Mouse (Mus musculus): ENCODE data around the gene Bach2. TPM values are rescaled to one million over a fixed set of nuclear protein-coding genes. Genes with fewer than 3 reads are reported as not detected.

Gene Bach2
- polyA plus RNA-seq, 1 experiment from 2014 or later, result 8.2 TPM

GRCm38 (mm10) chr4:32324111-32324510, 85.5 kb downstream of the Bach2 start:
- Histone ChIP-seq H3K27ac (replicated peaks in 1 of 2; ENCODE audit: control insufficient read depth in 1 of 2, insufficient read depth in 1 of 2, low read depth in 2 of 2, low read length in 2 of 2) (no peak overlapping the region), H3K4me3 (ENCODE audit: control insufficient read depth in 1 of 2, insufficient read depth in 1 of 2, low read depth in 1 of 2, low read length in 2 of 2) (no peak overlapping the region), H3K36me3 (ENCODE audit: control insufficient read depth, insufficient read depth, low read length) (no peaks in the 10 kb centered on the region), H3K4me1 (ENCODE audit: control insufficient read depth in 2 of 2, insufficient read depth in 2 of 2, low read length in 2 of 2) (peaks cover 18 to 31% of the 10 kb centered on the region in 2 experiments), H3K9ac (ENCODE audit: low read length) (no peak overlapping the region), H3K4me2 (ENCODE audit: low read length) (no peak overlapping the region), H3K9me3 (ENCODE audit: control insufficient read depth, low read length) (no peaks in the 10 kb centered on the region), H3K27me3 (ENCODE audit: control insufficient read depth, insufficient read depth, low read length) (no peaks in the 10 kb centered on the region)
- WGBS, result 94% methylated on average over 6 of the region's 6 CpGs
- ATAC-seq (ENCODE audit: insufficient number of reproducible peaks, insufficient read depth, low FRiP score, low read depth), result no peak

- 88% methylated on average over 4 of the region's 4 CpGs for WGBS
- Histone ChIP-seq H3K4me1 (ENCODE audit: control insufficient read depth in 2 of 2, insufficient read depth in 2 of 2, low read length in 2 of 2) (peaks cover 20 to 29% of the 10 kb centered on the region in 2 experiments), H3K4me2 (ENCODE audit: low read length) (no peak overlapping the region), H3K9ac (ENCODE audit: low read length) (no peak overlapping the region), H3K36me3 (ENCODE audit: control insufficient read depth, insufficient read depth, low read length) (no peaks in the 10 kb centered on the region), H3K27me3 (ENCODE audit: control insufficient read depth, insufficient read depth, low read length) (no peaks in the 10 kb centered on the region), H3K4me3 (ENCODE audit: control insufficient read depth in 1 of 2, insufficient read depth in 1 of 2, low read depth in 1 of 2, low read length in 2 of 2) (no peak overlapping the region), H3K27ac (replicated peaks in 1 of 2; ENCODE audit: control insufficient read depth in 1 of 2, insufficient read depth in 1 of 2, low read depth in 2 of 2, low read length in 2 of 2) (no peak overlapping the region), H3K9me3 (ENCODE audit: control insufficient read depth, low read length) (no peaks in the 10 kb centered on the region)
- no peak for ATAC-seq (ENCODE audit: insufficient number of reproducible peaks, insufficient read depth, low FRiP score, low read depth)
Observed at GRCm38 (mm10) chr4:32324967-32325366, 86.4 kb downstream of the Bach2 start.

- peaks cover 20 to 36% of the 10 kb centered on the region in 2 experiments for H3K4me1 ChIP-seq (ENCODE audit: control insufficient read depth in 2 of 2, insufficient read depth in 2 of 2, low read length in 2 of 2)
- 73% methylated on average over 3 of the region's 3 CpGs for WGBS
- no peak for ATAC-seq (ENCODE audit: insufficient number of reproducible peaks, insufficient read depth, low FRiP score, low read depth)
Observed at GRCm38 (mm10) chr4:32325596-32325995, 87.0 kb downstream of the Bach2 start.

GRCm38 (mm10) chr4:32326279-32326678, 87.7 kb downstream of the Bach2 start:
- H3K4me2 ChIP-seq (ENCODE audit: low read length), result peak overlapping the region; percentile 15
- WGBS, result 50% methylated on average over 10 of the region's 10 CpGs
- H3K27me3 ChIP-seq (ENCODE audit: control insufficient read depth, insufficient read depth, low read length), result no peaks in the 10 kb centered on the region
- H3K9ac ChIP-seq (ENCODE audit: low read length), result peak overlapping the region; percentile 52
- peaks cover 25 to 42% of the 10 kb centered on the region in 2 experiments for H3K4me1 ChIP-seq (ENCODE audit: control insufficient read depth in 2 of 2, insufficient read depth in 2 of 2, low read length in 2 of 2)
- H3K9me3 ChIP-seq (ENCODE audit: control insufficient read depth, low read length), result no peaks in the 10 kb centered on the region
- H3K36me3 ChIP-seq (ENCODE audit: control insufficient read depth, insufficient read depth, low read length), result no peaks in the 10 kb centered on the region
- no peak for ATAC-seq (ENCODE audit: insufficient number of reproducible peaks, insufficient read depth, low FRiP score, low read depth)
- peak overlapping the region; percentile 35 to 74; a peak in 1 of 4 replicates for H3K27ac ChIP-seq (replicated peaks in 1 of 2; ENCODE audit: control insufficient read depth in 1 of 2, insufficient read depth in 1 of 2, low read depth in 2 of 2, low read length in 2 of 2)
- H3K4me3 ChIP-seq (ENCODE audit: control insufficient read depth in 1 of 2, insufficient read depth in 1 of 2, low read depth in 1 of 2, low read length in 2 of 2), result no peak overlapping the region

More at GRCm38 (mm10) chr4:32325596-32325995, 87.0 kb downstream of the Bach2 start:
- Histone ChIP-seq H3K27ac (replicated peaks in 1 of 2; ENCODE audit: control insufficient read depth in 1 of 2, insufficient read depth in 1 of 2, low read depth in 2 of 2, low read length in 2 of 2) (no peak overlapping the region), H3K9me3 (ENCODE audit: control insufficient read depth, low read length) (no peaks in the 10 kb centered on the region), H3K27me3 (ENCODE audit: control insufficient read depth, insufficient read depth, low read length) (no peaks in the 10 kb centered on the region), H3K9ac (ENCODE audit: low read length) (no peak overlapping the region), H3K4me2 (ENCODE audit: low read length) (no peak overlapping the region), H3K36me3 (ENCODE audit: control insufficient read depth, insufficient read depth, low read length) (no peaks in the 10 kb centered on the region), H3K4me3 (ENCODE audit: control insufficient read depth in 1 of 2, insufficient read depth in 1 of 2, low read depth in 1 of 2, low read length in 2 of 2) (no peak overlapping the region)

GRCm38 (mm10) chr4:32326860-32327259, 88.3 kb downstream of the Bach2 start:
- Histone ChIP-seq H3K27me3 (ENCODE audit: control insufficient read depth, insufficient read depth, low read length) (no peaks in the 10 kb centered on the region), H3K4me1 (ENCODE audit: control insufficient read depth in 2 of 2, insufficient read depth in 2 of 2, low read length in 2 of 2) (peaks cover 25 to 45% of the 10 kb centered on the region in 2 experiments), H3K9ac (ENCODE audit: low read length) (peak overlapping the region; percentile 52), H3K36me3 (ENCODE audit: control insufficient read depth, insufficient read depth, low read length) (no peaks in the 10 kb centered on the region), H3K9me3 (ENCODE audit: control insufficient read depth, low read length) (no peaks in the 10 kb centered on the region), H3K27ac (replicated peaks in 1 of 2; ENCODE audit: control insufficient read depth in 1 of 2, insufficient read depth in 1 of 2, low read depth in 2 of 2, low read length in 2 of 2) (peak overlapping the region; percentile 35 to 74; a peak in 2 of 4 replicates), H3K4me2 (ENCODE audit: low read length) (peak overlapping the region; percentile 15), H3K4me3 (ENCODE audit: control insufficient read depth in 1 of 2, insufficient read depth in 1 of 2, low read depth in 1 of 2, low read length in 2 of 2) (no peak overlapping the region)
- WGBS, result 21% methylated on average over 3 of the region's 3 CpGs
- no peak for ATAC-seq (ENCODE audit: insufficient number of reproducible peaks, insufficient read depth, low FRiP score, low read depth)

- Histone ChIP-seq H3K4me3 (ENCODE audit: control insufficient read depth in 1 of 2, insufficient read depth in 1 of 2, low read depth in 1 of 2, low read length in 2 of 2) (no peak overlapping the region), H3K27me3 (ENCODE audit: control insufficient read depth, insufficient read depth, low read length) (no peaks in the 10 kb centered on the region), H3K9ac (ENCODE audit: low read length) (peak overlapping the region; percentile 52; the same call in 1 of the 2 replicates), H3K4me1 (ENCODE audit: control insufficient read depth in 2 of 2, insufficient read depth in 2 of 2, low read length in 2 of 2) (peaks cover 25 to 48% of the 10 kb centered on the region in 2 experiments), H3K9me3 (ENCODE audit: control insufficient read depth, low read length) (no peaks in the 10 kb centered on the region), H3K4me2 (ENCODE audit: low read length) (0 out of 2 replicates have a peak overlapping the region, but pooled peaks have one; percentile 6), H3K36me3 (ENCODE audit: control insufficient read depth, insufficient read depth, low read length) (no peaks in the 10 kb centered on the region), H3K27ac (replicated peaks in 1 of 2; ENCODE audit: control insufficient read depth in 1 of 2, insufficient read depth in 1 of 2, low read depth in 2 of 2, low read length in 2 of 2) (peak overlapping the region; percentile 35 to 74)
- 34% methylated on average over 5 of the region's 5 CpGs for WGBS
- no peak for ATAC-seq (ENCODE audit: insufficient number of reproducible peaks, insufficient read depth, low FRiP score, low read depth)
Observed at GRCm38 (mm10) chr4:32327626-32328025, 89.0 kb downstream of the Bach2 start.

- H3K27ac ChIP-seq (replicated peaks in 1 of 2; ENCODE audit: control insufficient read depth in 1 of 2, insufficient read depth in 1 of 2, low read depth in 2 of 2, low read length in 2 of 2), result 0 out of 4 replicates have a peak overlapping the region, but pooled peaks of 1 of the 2 experiments have one; percentile 74
- no peaks in the 10 kb centered on the region for H3K27me3 ChIP-seq (ENCODE audit: control insufficient read depth, insufficient read depth, low read length)
- H3K9ac ChIP-seq (ENCODE audit: low read length), result no peak overlapping the region
- H3K4me3 ChIP-seq (ENCODE audit: control insufficient read depth in 1 of 2, insufficient read depth in 1 of 2, low read depth in 1 of 2, low read length in 2 of 2), result no peak overlapping the region
- no peaks in the 10 kb centered on the region for H3K36me3 ChIP-seq (ENCODE audit: control insufficient read depth, insufficient read depth, low read length)
- H3K4me1 ChIP-seq (ENCODE audit: control insufficient read depth in 2 of 2, insufficient read depth in 2 of 2, low read length in 2 of 2), result peaks cover 25 to 48% of the 10 kb centered on the region in 2 experiments
- ATAC-seq (ENCODE audit: insufficient number of reproducible peaks, insufficient read depth, low FRiP score, low read depth), result no peak
- no peak overlapping the region for H3K4me2 ChIP-seq (ENCODE audit: low read length)
- WGBS, result 67% methylated on average over 2 of the region's 2 CpGs
- H3K9me3 ChIP-seq (ENCODE audit: control insufficient read depth, low read length), result no peaks in the 10 kb centered on the region
Observed at GRCm38 (mm10) chr4:32328561-32328960, 90.0 kb downstream of the Bach2 start.
